Mouse (Mus musculus): ENCODE data around the gene Gm9736.
"Not testable (repeated sequence)": the region's sequence is repeated elsewhere in the genome, so short reads cannot be mapped to it uniquely, and the experiment has no call there.

The Gm9736 gene

DNA sequence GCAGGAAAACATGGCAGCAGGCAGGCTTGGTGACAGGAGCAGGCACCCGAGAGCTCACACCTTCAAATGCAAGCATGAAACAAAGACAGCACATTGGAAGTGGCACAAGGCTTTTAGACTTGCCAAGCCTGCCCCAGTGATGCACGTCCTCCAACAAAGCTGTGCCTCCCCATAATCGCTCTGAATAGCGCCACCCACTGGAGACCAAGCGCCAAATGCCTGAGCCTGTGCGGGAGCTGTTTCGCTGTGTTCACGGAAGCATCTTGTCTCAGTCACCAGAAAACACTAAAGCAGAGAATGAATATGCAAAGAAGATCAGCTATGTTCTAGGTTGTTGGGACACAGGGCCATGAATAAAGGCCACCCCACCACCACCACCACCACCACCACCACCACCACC lies 26.3 kb downstream of the Gm9736 start:
- no peak for DNase-seq

DNA sequence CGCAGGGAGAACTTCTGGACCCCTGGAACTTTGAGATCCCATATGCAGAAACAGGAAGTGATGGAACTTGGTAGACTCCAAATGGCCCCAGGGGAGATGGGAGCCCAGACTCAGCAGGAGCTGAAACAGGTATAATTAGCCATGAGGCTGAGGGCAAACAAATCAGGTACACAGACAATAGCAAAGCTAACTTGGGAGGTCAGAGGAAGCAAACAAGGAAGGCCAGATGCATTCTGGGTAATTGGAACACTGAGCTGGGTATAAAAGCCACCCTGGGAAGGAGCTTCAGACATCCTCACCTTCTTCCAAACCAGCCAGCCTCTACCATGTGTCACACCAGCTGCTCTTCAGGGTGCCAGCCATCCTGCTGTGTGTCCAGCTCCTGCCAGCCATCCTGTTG lies 30.9 kb downstream of the Gm9736 start, which contains the start of gene Krtap12-1:
Gene Krtap12-1, plus strand, starts transcription at position 301 of the 400 bp plus-strand sequence.
- not testable (repeated sequence) for DNase-seq

DNA sequence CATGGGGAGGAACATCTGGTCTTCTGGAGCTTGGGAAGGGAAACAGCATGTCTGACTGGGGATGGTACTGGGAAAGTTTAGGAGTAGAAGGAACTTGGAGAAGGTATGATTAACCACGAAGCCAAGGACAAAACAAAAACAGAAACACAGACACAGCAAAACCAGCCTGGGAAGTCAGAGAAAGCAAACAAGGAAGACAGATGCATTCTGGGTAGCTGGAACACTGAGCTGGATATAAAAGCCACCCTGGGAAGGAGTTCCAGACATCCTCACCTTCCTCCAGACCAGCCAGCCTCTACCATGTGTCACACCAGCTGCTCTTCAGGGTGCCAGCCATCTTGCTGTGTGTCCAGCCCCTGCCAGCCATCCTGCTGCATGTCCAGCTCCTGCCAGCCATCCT lies 35.6 kb downstream of the Gm9736 start, which contains the start of gene Gm10142:
Gene Gm10142, plus strand, starts transcription at position 301 of the 400 bp plus-strand sequence.
- DNase-seq: no peak

DNA sequence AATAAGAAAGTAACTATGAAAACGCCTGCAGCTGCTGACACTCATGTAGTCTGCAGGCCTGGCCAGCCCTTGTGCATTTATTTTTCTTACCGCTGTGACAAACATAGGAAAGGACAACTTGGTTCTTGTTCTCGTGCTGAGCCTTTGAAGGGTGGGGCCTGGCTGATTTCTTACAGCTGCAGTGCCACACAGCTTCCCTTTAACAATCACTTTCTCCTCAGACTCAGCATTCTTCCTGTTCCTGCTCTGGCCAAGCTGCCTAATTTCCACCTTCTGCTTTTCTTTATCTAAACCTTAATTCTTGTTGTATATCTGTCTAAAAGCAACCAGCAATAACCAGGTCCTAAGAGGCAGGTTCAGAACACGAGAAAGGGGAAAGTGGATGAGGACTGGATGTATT lies 37.4 kb downstream of the Gm9736 start:
- no peak for DNase-seq

DNA sequence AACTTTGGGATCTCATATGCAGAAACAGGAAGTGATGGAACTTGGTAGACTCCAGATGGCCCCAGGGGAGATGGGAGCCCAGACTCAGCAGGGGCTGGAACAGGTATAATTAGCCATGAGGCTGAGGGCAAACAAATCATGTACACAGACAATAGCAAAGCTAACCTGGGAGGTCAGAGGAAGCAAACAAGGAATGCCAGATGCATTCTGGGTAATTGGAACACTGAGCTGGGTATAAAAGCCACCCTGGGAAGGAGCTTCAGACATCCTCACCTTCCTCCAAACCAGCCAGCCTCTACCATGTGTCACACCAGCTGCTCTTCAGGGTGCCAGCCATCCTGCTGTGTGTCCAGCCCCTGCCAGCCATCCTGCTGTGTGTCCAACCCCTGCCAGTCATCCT lies 40.0 kb downstream of the Gm9736 start, which contains the start of gene Gm10024:
Gene Gm10024, plus strand, starts transcription at position 301 of the 400 bp plus-strand sequence.
- not testable (repeated sequence) for DNase-seq

DNA sequence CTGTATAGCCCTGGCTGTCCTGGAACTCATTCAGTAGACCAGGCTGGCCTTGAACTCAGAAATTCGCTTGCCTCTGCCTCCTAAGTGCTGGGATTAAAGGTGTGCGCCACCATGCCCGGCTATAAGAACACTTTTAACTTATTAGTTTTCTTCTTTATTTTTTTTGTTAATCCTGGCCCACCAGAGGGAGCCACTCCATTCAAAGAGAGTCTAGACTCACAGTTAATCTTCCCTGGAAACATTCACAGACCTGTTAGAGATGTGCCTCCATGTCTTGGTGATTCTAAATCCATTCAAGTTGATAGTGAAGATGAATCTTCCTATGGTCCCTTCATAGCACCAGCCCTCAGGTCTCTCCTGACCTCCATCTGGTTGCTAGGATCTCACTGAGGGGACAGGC lies 41.3 kb downstream of the Gm9736 start:
- no peak for DNase-seq

DNA sequence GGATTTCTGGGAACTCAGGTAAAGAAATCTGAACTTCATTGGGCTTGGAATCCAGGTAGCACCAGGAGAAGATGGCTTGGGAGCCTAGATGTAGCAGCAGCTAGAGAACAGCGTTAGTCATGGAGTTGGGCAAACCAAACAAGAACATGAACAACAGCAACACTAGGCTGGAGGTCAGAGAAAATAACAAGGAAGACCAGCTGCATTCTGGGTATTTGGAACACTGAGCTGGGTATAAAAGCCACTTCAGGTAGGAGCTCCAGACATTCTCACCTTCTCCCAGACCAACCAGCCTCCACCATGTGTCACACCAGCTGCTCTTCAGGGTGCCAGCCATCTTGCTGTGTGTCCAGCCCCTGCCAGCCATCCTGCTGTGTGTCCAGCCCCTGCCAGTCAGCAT lies 44.8 kb downstream of the Gm9736 start, which contains the start of gene Gm10272:
Gene Gm10272, plus strand, starts transcription at position 301 of the 400 bp plus-strand sequence.
- DNase-seq: no peak
